Mouse (Mus musculus): ENCODE results near the gene Atl1. TPM values are rescaled to one million over a fixed set of nuclear protein-coding genes. Genes with fewer than 3 reads are reported as not detected.

Atl1 gene
- polyA plus RNA-seq, 1 experiment, result 79.9 TPM

- Histone ChIP-seq H3K4me1 (ENCODE audit: control insufficient read depth, insufficient read depth, low read length) (no peaks in the 10 kb centered on the region), H3K27me3 (ENCODE audit: control insufficient read depth, insufficient read depth, low read length) (no peaks in the 10 kb centered on the region), H3K4me3 (replicated peaks; ENCODE audit: insufficient read depth, low read depth, low read length) (no peak overlapping the region), H3K27ac (ENCODE audit: insufficient read depth, low read length) (no peak overlapping the region)
- no peak for DNase-seq
- WGBS, result 89% methylated on average over 2 of the region's 2 CpGs
- TF ChIP-seq CTCF (IDR thresholded peaks at IDR 0.05; ENCODE audit: borderline replicate concordance, insufficient read depth, low read depth, low read length), result no peak
- no peak for TF ChIP-seq POLR2A (IDR thresholded peaks at IDR 0.05; ENCODE audit: borderline replicate concordance, insufficient read depth, low read length)
These were observed 65.0 kb downstream of the Atl1 start for GRCm38 (mm10) chr12:69957378-69957777.

GRCm38 (mm10) chr12:69962468-69962867 lies 70.1 kb downstream of the Atl1 start:
- no peaks in the 10 kb centered on the region for H3K27me3 ChIP-seq (ENCODE audit: control insufficient read depth, insufficient read depth, low read length)
- WGBS, result 58% methylated on average over 4 of the region's 4 CpGs
- peaks cover 2% of the 10 kb centered on the region; the same call in 1 of the 2 replicates for H3K4me1 ChIP-seq (ENCODE audit: control insufficient read depth, insufficient read depth, low read length)
- TF ChIP-seq POLR2A (IDR thresholded peaks at IDR 0.05; ENCODE audit: borderline replicate concordance, insufficient read depth, low read length), result no peak
- peak; percentile 72 for TF ChIP-seq CTCF (IDR thresholded peaks at IDR 0.05; ENCODE audit: borderline replicate concordance, insufficient read depth, low read depth, low read length)
- DNase-seq, result peak; percentile 37 to 40
- H3K4me3 ChIP-seq (replicated peaks; ENCODE audit: insufficient read depth, low read depth, low read length), result no peak overlapping the region
- no peak overlapping the region for H3K27ac ChIP-seq (ENCODE audit: insufficient read depth, low read length)

- Histone ChIP-seq H3K27ac (ENCODE audit: insufficient read depth, low read length) (no peak overlapping the region), H3K27me3 (ENCODE audit: control insufficient read depth, insufficient read depth, low read length) (no peaks in the 10 kb centered on the region), H3K4me1 (ENCODE audit: control insufficient read depth, insufficient read depth, low read length) (peaks cover 2% of the 10 kb centered on the region; the same call in 1 of the 2 replicates), H3K4me3 (replicated peaks; ENCODE audit: insufficient read depth, low read depth, low read length) (no peak overlapping the region)
- no peak for DNase-seq
- TF ChIP-seq CTCF (IDR thresholded peaks at IDR 0.05; ENCODE audit: borderline replicate concordance, insufficient read depth, low read depth, low read length), result no peak
- no peak for TF ChIP-seq POLR2A (IDR thresholded peaks at IDR 0.05; ENCODE audit: borderline replicate concordance, insufficient read depth, low read length)
- WGBS, result 90% methylated on average over 6 of the region's 6 CpGs
These were observed 70.7 kb downstream of the Atl1 start for GRCm38 (mm10) chr12:69963141-69963540.

GRCm38 (mm10) chr12:69965644-69966043 lies 73.2 kb downstream of the Atl1 start:
- no peak overlapping the region for H3K4me3 ChIP-seq (replicated peaks; ENCODE audit: insufficient read depth, low read depth, low read length)
- 83% methylated on average over 3 of the region's 3 CpGs for WGBS
- no peak overlapping the region for H3K27ac ChIP-seq (ENCODE audit: insufficient read depth, low read length)
- H3K4me1 ChIP-seq (ENCODE audit: control insufficient read depth, insufficient read depth, low read length), result peaks cover 2% of the 10 kb centered on the region; the same call in 1 of the 2 replicates
- no peak for DNase-seq
- no peak for TF ChIP-seq CTCF (IDR thresholded peaks at IDR 0.05; ENCODE audit: borderline replicate concordance, insufficient read depth, low read depth, low read length)
- no peak for TF ChIP-seq POLR2A (IDR thresholded peaks at IDR 0.05; ENCODE audit: borderline replicate concordance, insufficient read depth, low read length)
- H3K27me3 ChIP-seq (ENCODE audit: control insufficient read depth, insufficient read depth, low read length), result no peaks in the 10 kb centered on the region

GRCm38 (mm10) chr12:69966071-69966470 lies 73.7 kb downstream of the Atl1 start:
- WGBS, result 33% methylated on average over 5 of the region's 5 CpGs
- Histone ChIP-seq H3K4me1 (ENCODE audit: control insufficient read depth, insufficient read depth, low read length) (peaks cover 2% of the 10 kb centered on the region; the same call in 1 of the 2 replicates), H3K27ac (ENCODE audit: insufficient read depth, low read length) (no peak overlapping the region), H3K4me3 (replicated peaks; ENCODE audit: insufficient read depth, low read depth, low read length) (no peak overlapping the region), H3K27me3 (ENCODE audit: control insufficient read depth, insufficient read depth, low read length) (no peaks in the 10 kb centered on the region)
- TF ChIP-seq POLR2A (IDR thresholded peaks at IDR 0.05; ENCODE audit: borderline replicate concordance, insufficient read depth, low read length), result no peak
- TF ChIP-seq CTCF (IDR thresholded peaks at IDR 0.05; ENCODE audit: borderline replicate concordance, insufficient read depth, low read depth, low read length), result no peak
- DNase-seq, result no peak

GRCm38 (mm10) chr12:69967112-69967511 lies 74.7 kb downstream of the Atl1 start:
- DNase-seq, result no peak

GRCm38 (mm10) chr12:69968154-69968553 lies 75.7 kb downstream of the Atl1 start:
- H3K4me3 ChIP-seq (replicated peaks; ENCODE audit: insufficient read depth, low read depth, low read length), result no peak overlapping the region
- peaks cover 2% of the 10 kb centered on the region; the same call in 1 of the 2 replicates for H3K4me1 ChIP-seq (ENCODE audit: control insufficient read depth, insufficient read depth, low read length)
- whole genome bisulfite sequencing, result 12% methylated on average over 5 of the region's 5 CpGs
- no peak for DNase-seq
- no peak overlapping the region for H3K27ac ChIP-seq (ENCODE audit: insufficient read depth, low read length)
- H3K27me3 ChIP-seq (ENCODE audit: control insufficient read depth, insufficient read depth, low read length), result no peaks in the 10 kb centered on the region
- TF ChIP-seq POLR2A (IDR thresholded peaks at IDR 0.05; ENCODE audit: borderline replicate concordance, insufficient read depth, low read length), result no peak
- TF ChIP-seq CTCF (IDR thresholded peaks at IDR 0.05; ENCODE audit: borderline replicate concordance, insufficient read depth, low read depth, low read length), result no peak

More at GRCm38 (mm10) chr12:69967112-69967511, 74.7 kb downstream of the Atl1 start:
- H3K4me3 ChIP-seq (replicated peaks; ENCODE audit: insufficient read depth, low read depth, low read length), result no peak overlapping the region
- 72% methylated on average over 6 of the region's 6 CpGs for WGBS
- H3K27ac ChIP-seq (ENCODE audit: insufficient read depth, low read length), result no peak overlapping the region
- H3K4me1 ChIP-seq (ENCODE audit: control insufficient read depth, insufficient read depth, low read length), result peaks cover 2% of the 10 kb centered on the region; the same call in 1 of the 2 replicates
- TF ChIP-seq CTCF (IDR thresholded peaks at IDR 0.05; ENCODE audit: borderline replicate concordance, insufficient read depth, low read depth, low read length), result no peak
- TF ChIP-seq POLR2A (IDR thresholded peaks at IDR 0.05; ENCODE audit: borderline replicate concordance, insufficient read depth, low read length), result no peak
- H3K27me3 ChIP-seq (ENCODE audit: control insufficient read depth, insufficient read depth, low read length), result no peaks in the 10 kb centered on the region

GRCm38 (mm10) chr12:69973666-69974065 lies 81.3 kb downstream of the Atl1 start:
- no peaks in the 10 kb centered on the region for H3K27me3 ChIP-seq (ENCODE audit: control insufficient read depth, insufficient read depth, low read length)
- H3K4me1 ChIP-seq (ENCODE audit: control insufficient read depth, insufficient read depth, low read length), result peaks cover 4% of the 10 kb centered on the region; the same call in 1 of the 2 replicates
- H3K27ac ChIP-seq (ENCODE audit: insufficient read depth, low read length), result no peak overlapping the region
- DNase-seq, result no peak
- H3K4me3 ChIP-seq (replicated peaks; ENCODE audit: insufficient read depth, low read depth, low read length), result no peak overlapping the region
- TF ChIP-seq CTCF (IDR thresholded peaks at IDR 0.05; ENCODE audit: borderline replicate concordance, insufficient read depth, low read depth, low read length), result no peak
- no peak for TF ChIP-seq POLR2A (IDR thresholded peaks at IDR 0.05; ENCODE audit: borderline replicate concordance, insufficient read depth, low read length)

All from cerebellum, adult 2 months (tissue).